In the genomic region with DNA sequence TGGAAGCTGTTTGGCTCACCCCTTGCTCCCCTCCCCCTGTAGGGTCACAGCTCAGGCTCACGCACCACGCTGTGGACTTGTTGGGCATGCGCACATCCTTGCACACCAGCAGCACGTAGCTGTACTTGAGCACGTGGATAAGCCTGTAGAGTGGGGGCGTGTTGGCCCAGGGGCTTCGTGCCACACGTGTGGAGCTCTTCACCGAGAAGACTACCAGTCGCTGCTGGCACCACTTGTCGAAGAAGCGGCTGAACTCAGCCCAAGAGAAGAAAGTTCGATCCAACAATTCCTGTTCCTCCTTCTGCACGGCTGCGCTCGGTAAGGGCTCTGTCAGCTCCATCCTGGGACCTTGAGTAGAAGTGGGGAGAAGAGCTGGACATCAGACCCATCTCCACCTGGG, we compare ENCODE assay signal across 8 mouse cellular contexts. TPM values are rescaled to one million over a fixed set of nuclear protein-coding genes. Genes with fewer than 3 reads are reported as not detected.
DNase-seq lines count a peak whose midpoint lies in the region; ATAC-seq and TF ChIP-seq lines count a peak whose summit lies in the region.

Lig1 (plus strand) TSS at position 203 of the 400 bp plus-strand sequence.

- H3K4me2 ChIP-seq in heart, embryonic 11.5 days: peak within 1 kb of the TSS; percentile 82

- peaks cover 17% of the 10 kb centered on the region for H3K36me3 ChIP-seq in heart, embryonic 11.5 days (ENCODE audit: control insufficient read depth, insufficient read depth, low read length)
- peaks cover 29% of the 10 kb centered on the region for H3K36me3 ChIP-seq in C2C12 (ENCODE audit: control insufficient read depth, insufficient read depth)
- peaks cover 49% of the 10 kb centered on the region for H3K36me3 ChIP-seq in megakaryocyte, embryonic 14.5 days (replicated peaks; ENCODE audit: low read length)

- peaks cover 17% of the 10 kb centered on the region for H3K79me3 ChIP-seq in C2C12 (ENCODE audit: low read depth)

- no peak for TF ChIP-seq CTCF in C2C12 (IDR thresholded peaks at IDR 0.05; ENCODE audit: control insufficient read depth, insufficient read depth, insufficient read length)

- H3K9ac ChIP-seq in heart, embryonic 11.5 days (ENCODE audit: low read depth, low read length): peak within 1 kb of the TSS; percentile 86

- H3K9me3 ChIP-seq in heart, embryonic 11.5 days (replicated peaks; ENCODE audit: control insufficient read depth, low read length): no peaks in the 10 kb centered on the region
- no peaks in the 10 kb centered on the region for H3K9me3 ChIP-seq in megakaryocyte, embryonic 14.5 days

- H3ac ChIP-seq in C2C12 (ENCODE audit: control insufficient read depth, insufficient read length, low read depth): peak within 1 kb of the TSS; percentile 70

- H3K4me3 ChIP-seq in heart, embryonic 11.5 days (ENCODE audit: low read depth, low read length): peak within 1 kb of the TSS; percentile 80
- H3K4me3 ChIP-seq in C2C12 (ENCODE audit: insufficient read depth, poor library complexity, severe bottlenecking): peak within 1 kb of the TSS; percentile 37
- H3K4me3 ChIP-seq in brown adipose tissue, adult 24 weeks (ENCODE audit: insufficient read depth, low read depth, low read length): peak within 1 kb of the TSS; percentile 100
- H3K4me3 ChIP-seq in megakaryocyte, embryonic 14.5 days (replicated peaks): peak within 1 kb of the TSS; percentile 99

- H3K4me1 ChIP-seq in heart, embryonic 11.5 days (ENCODE audit: control insufficient read depth, insufficient read depth, low read length): peaks cover 4% of the 10 kb centered on the region; the same call in 1 of the 2 replicates
- no peaks in the 10 kb centered on the region for H3K4me1 ChIP-seq in brown adipose tissue, adult 24 weeks (ENCODE audit: control insufficient read depth, insufficient read depth, insufficient read length, low read length)
- peaks cover 20% of the 10 kb centered on the region for H3K4me1 ChIP-seq in megakaryocyte, embryonic 14.5 days

- ATAC-seq in heart, embryonic 11.5 days (replicated peaks; ENCODE audit: insufficient number of reproducible peaks, low FRiP score, low TSS enrichment): no peak
- ATAC-seq in hematopoietic stem cell, adult 5-6 weeks (replicated peaks in 1 of 2; ENCODE audit: insufficient read depth in 1 of 2, low FRiP score in 2 of 2, low TSS enrichment in 1 of 2, low read depth in 1 of 2, poor library complexity in 2 of 2, severe bottlenecking in 2 of 2): no peak

- no peak for DNase-seq in heart, adult 9 months (ENCODE audit: low spot score in 2 of 2)
- DNase-seq in MN1 (ENCODE audit: low spot score): no peak
- no peak for DNase-seq in natural killer cell, adult 2 months (ENCODE audit: low spot score in 2 of 2)

- H3K27me3 ChIP-seq in heart, embryonic 11.5 days (ENCODE audit: control insufficient read depth, insufficient read depth, low read length): no peaks in the 10 kb centered on the region
- no peaks in the 10 kb centered on the region for H3K27me3 ChIP-seq in C2C12 (ENCODE audit: control insufficient read depth, insufficient read depth, insufficient read length)
- H3K27me3 ChIP-seq in megakaryocyte, embryonic 14.5 days (replicated peaks): no peaks in the 10 kb centered on the region

- peak within 1 kb of the TSS; percentile 87 for H3K27ac ChIP-seq in heart, embryonic 11.5 days (ENCODE audit: low read depth, low read length)
- peak within 1 kb of the TSS; percentile 32; the same call in 1 of the 2 replicates for H3K27ac ChIP-seq in brown adipose tissue, adult 24 weeks (replicated peaks; ENCODE audit: low read depth, low read length)

- H3K79me2 ChIP-seq in C2C12 (ENCODE audit: control insufficient read depth, insufficient read depth): peaks cover 33% of the 10 kb centered on the region

- WGBS in heart, embryonic 11.5 days (ENCODE audit: insufficient replicate concordance): 93% methylated on average over 16 of the region's 16 CpGs

TF ChIP-seq in C2C12, 6 proteins besides CTCF, POLR2A, EP300 and RAD21:
- TF ChIP-seq MYOD1 (IDR thresholded peaks at IDR 0.05; ENCODE audit: control insufficient read depth, insufficient read length, low read depth) (no peak), FOSL1 (IDR thresholded peaks at IDR 0.05; ENCODE audit: insufficient read depth, low read length, poor library complexity, severe bottlenecking) (no peak), MYOG (IDR thresholded peaks at IDR 0.05; ENCODE audit: control insufficient read depth, extremely low read depth, insufficient read length) (no peak), USF1 (IDR thresholded peaks at IDR 0.05; ENCODE audit: low read depth) (no peak)

RNA-seq across cellular contexts. Expression of gene Lig1, which starts in this region (rescaled TPM):
- 84.6 and 95.3 TPM in 2 replicates for polyA plus RNA-seq in heart, embryonic 11.5 days (2014; fragmentation: Nextera tagmentation; extraction: Ambion mirVana)
- polyA plus RNA-seq in C2C12 (2012; fragmentation: generic; extraction: Trizol): 73.4 TPM
- 3.7 and 3.9 TPM in 2 replicates for polyA plus RNA-seq in brown adipose tissue, adult 24 weeks (2012; ENCODE audit: insufficient read depth, insufficient read length, missing spikeins)
- total RNA-seq in hematopoietic stem cell, adult 5-6 weeks (2017): 70.4 and 138 TPM in 2 replicates
- 17.7 and 19.6 TPM in 2 replicates for polyA plus RNA-seq in megakaryocyte, embryonic 14.5 days (2012; ENCODE audit: insufficient read depth, low replicate concordance)

Comparison
In these comparisons a context has a peak if more than half of its experiments do, and no peak if none do; other contexts are left out.
1. H3K4me3 ChIP-seq: peak in every context shown above with its lines; median percentile 100 in brown adipose tissue, adult 24 weeks; 99 in megakaryocyte, embryonic 14.5 days; 80 in heart, embryonic 11.5 days; 37 in C2C12.